In the genomic region with DNA sequence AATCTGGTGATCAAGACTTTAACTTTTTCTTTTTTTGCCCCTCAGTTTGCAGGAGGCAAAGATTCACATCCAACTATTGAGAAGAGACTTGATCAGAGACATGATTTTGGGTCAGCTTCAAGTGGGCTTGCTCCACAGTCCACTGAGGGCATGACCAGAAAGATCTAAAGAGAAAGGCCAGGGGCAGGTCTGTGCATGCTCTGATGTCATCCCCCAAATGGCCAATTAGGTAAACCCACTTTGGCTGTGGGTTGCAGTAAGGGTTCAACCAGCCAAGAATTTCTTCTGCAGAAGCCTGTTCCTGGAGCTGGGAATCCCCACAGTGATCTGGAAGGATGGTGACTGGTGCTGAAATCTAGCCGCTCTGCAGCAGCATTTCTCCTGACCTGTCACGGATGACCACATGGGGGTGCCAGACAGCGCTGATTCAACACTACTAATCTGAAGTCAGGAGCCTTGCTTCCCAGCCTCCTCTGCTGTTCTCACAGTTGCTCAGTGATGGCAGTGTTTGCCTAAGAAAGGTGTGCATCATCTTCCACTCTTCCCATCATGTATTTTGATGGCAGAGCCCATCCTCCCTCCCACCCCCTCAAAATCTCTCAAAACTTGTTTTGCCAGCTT, we compare ENCODE assay signal across 9 mouse cellular contexts. TPM values are rescaled to one million over a fixed set of nuclear protein-coding genes. Genes with fewer than 3 reads are reported as not detected.
DNase-seq lines count a peak whose midpoint lies in the region; ATAC-seq and TF ChIP-seq lines count a peak whose summit lies in the region.
"Had no signal": no experiment of that assay in that cellular context is flagged by ENCODE, and none has a peak within 500 bp of the region (broad histone marks: within the 10 kb centered on the region; RNA-seq: fewer than 3 reads in every experiment).

No protein-coding gene starts in this region.

- 11% methylated on average over 3 of the region's 3 CpGs for WGBS in forebrain, embryonic 16.5 days
- 8% methylated on average over 3 of the region's 3 CpGs for WGBS in hindbrain, embryonic 11.5 days

- H3K27ac ChIP-seq in MEL (ENCODE audit: control insufficient read depth, low read depth, low read length), result no peak overlapping the region
- H3K27ac ChIP-seq in forebrain, embryonic 16.5 days (ENCODE audit: low read length), result no peak overlapping the region
- no peak overlapping the region for H3K27ac ChIP-seq in hindbrain, embryonic 11.5 days (ENCODE audit: low read depth, low read length)
- H3K27ac ChIP-seq: limb, embryonic 15.5 days had no signal

- H3K9me3 ChIP-seq in MEL (replicated peaks; ENCODE audit: insufficient read depth, low read length), result no peaks in the 10 kb centered on the region
- H3K9me3 ChIP-seq in forebrain, embryonic 16.5 days (ENCODE audit: control insufficient read depth, low read length), result no peaks in the 10 kb centered on the region
- no peaks in the 10 kb centered on the region for H3K9me3 ChIP-seq in hindbrain, embryonic 11.5 days (ENCODE audit: control insufficient read depth, low read length)
- H3K9me3 ChIP-seq: limb, embryonic 15.5 days had no signal

- TF ChIP-seq EP300 in MEL (IDR thresholded peaks at IDR 0.05; ENCODE audit: low read depth in 1 of 2, low read length in 2 of 2), result no peak

- H3K79me2 ChIP-seq in MEL (ENCODE audit: control insufficient read depth, insufficient read depth, low read length, poor library complexity), result no peaks in the 10 kb centered on the region

- H3K27me3 ChIP-seq in MEL (ENCODE audit: control insufficient read depth in 1 of 2, insufficient read depth in 2 of 2, low read length in 2 of 2), result no peaks in the 10 kb centered on the region
- H3K27me3 ChIP-seq in forebrain, embryonic 16.5 days (replicated peaks; ENCODE audit: control insufficient read depth, insufficient read depth, low read length), result no peaks in the 10 kb centered on the region
- no peaks in the 10 kb centered on the region for H3K27me3 ChIP-seq in hindbrain, embryonic 11.5 days (ENCODE audit: control insufficient read depth, insufficient read depth, low read length)
- H3K27me3 ChIP-seq: limb, embryonic 15.5 days had no signal

- TF ChIP-seq CTCF in MEL (IDR thresholded peaks at IDR 0.05 in 2 of 3, conservative IDR thresholded peaks at IDR 0.05 in 1 of 3; ENCODE audit: control insufficient read depth in 1 of 3, insufficient read depth in 1 of 3, low read depth in 2 of 3, low read length in 3 of 3, poor library complexity in 1 of 3, severe bottlenecking in 1 of 3), result peak; percentile 55 to 83 (median 77)

- ATAC-seq in cerebellum, adult (ENCODE audit: insufficient number of reproducible peaks, low FRiP score, low TSS enrichment), result peak; percentile 95
- peak; percentile 70 for ATAC-seq in forebrain, embryonic 16.5 days
- peak; percentile 65 for ATAC-seq in hindbrain, embryonic 11.5 days (ENCODE audit: low FRiP score)

- no peak overlapping the region for H3K4me3 ChIP-seq in MEL (ENCODE audit: control insufficient read depth in 1 of 2, insufficient read depth in 1 of 2, low read depth in 2 of 2, low read length in 2 of 2)
- no peak overlapping the region for H3K4me3 ChIP-seq in forebrain, embryonic 16.5 days (replicated peaks; ENCODE audit: low read length)
- no peak overlapping the region for H3K4me3 ChIP-seq in hindbrain, embryonic 11.5 days (ENCODE audit: low read depth, low read length)
- H3K4me3 ChIP-seq: limb, embryonic 15.5 days had no signal

- H3K36me3 ChIP-seq in MEL (ENCODE audit: control insufficient read depth in 1 of 2, insufficient read depth in 2 of 2, low read length in 2 of 2), result peaks cover 0 to 2% of the 10 kb centered on the region in 2 experiments; a peak in 1 of 4 replicates
- peaks cover 24% of the 10 kb centered on the region for H3K36me3 ChIP-seq in forebrain, embryonic 16.5 days (ENCODE audit: control insufficient read depth, insufficient read depth)
- H3K36me3 ChIP-seq in hindbrain, embryonic 11.5 days (ENCODE audit: control insufficient read depth, insufficient read depth, low read length), result peaks cover 6% of the 10 kb centered on the region

- TF ChIP-seq RAD21 in MEL (IDR thresholded peaks at IDR 0.05; ENCODE audit: low read depth, low read length), result peak; percentile 62

- DNase-seq in MEL (ENCODE audit: low read depth, low spot score), result peak; percentile 70
- DNase-seq in hindbrain, embryonic 11.5 days (ENCODE audit: low spot score), result peak; percentile 71
- peak; percentile 42 to 54 for DNase-seq in layer of hippocampus, postnatal 14 days (ENCODE audit: low spot score in 2 of 2)
- peak; percentile 65 to 77 for DNase-seq in lung, postnatal 4 days
- peak; percentile 43 for DNase-seq in retina, postnatal 7 days (ENCODE audit: low read depth, low spot score)
- DNase-seq in urinary bladder, adult 2 months (ENCODE audit: low spot score), result peak; percentile 47

- no peaks in the 10 kb centered on the region for H3K4me1 ChIP-seq in MEL (ENCODE audit: control insufficient read depth in 1 of 2, insufficient read depth in 2 of 2, low read length in 2 of 2)
- H3K4me1 ChIP-seq in forebrain, embryonic 16.5 days (replicated peaks; ENCODE audit: control insufficient read depth, insufficient read depth, low read length), result no peaks in the 10 kb centered on the region
- H3K4me1 ChIP-seq in hindbrain, embryonic 11.5 days (replicated peaks; ENCODE audit: control insufficient read depth, insufficient read depth, low read length), result no peaks in the 10 kb centered on the region
- H3K4me1 ChIP-seq: limb, embryonic 15.5 days had no signal

- no peak overlapping the region for H3K4me2 ChIP-seq in forebrain, embryonic 16.5 days (ENCODE audit: low read length)
- no peak overlapping the region for H3K4me2 ChIP-seq in hindbrain, embryonic 11.5 days (replicated peaks; ENCODE audit: low read depth, low read length)
- H3K4me2 ChIP-seq: limb, embryonic 15.5 days had no signal

- no peak for TF ChIP-seq POLR2A in MEL (IDR thresholded peaks at IDR 0.05; ENCODE audit: control insufficient read depth in 1 of 2, insufficient read depth in 1 of 2, low read depth in 1 of 2, low read length in 2 of 2, poor library complexity in 1 of 2)

- no peak overlapping the region for H3K9ac ChIP-seq in MEL (ENCODE audit: control insufficient read depth, low read depth, low read length, poor library complexity, severe bottlenecking)
- H3K9ac ChIP-seq in forebrain, embryonic 16.5 days (replicated peaks; ENCODE audit: low read depth, low read length), result no peak overlapping the region
- H3K9ac ChIP-seq in hindbrain, embryonic 11.5 days (ENCODE audit: low read depth, low read length), result no peak overlapping the region
- H3K9ac ChIP-seq: limb, embryonic 15.5 days had no signal

TF ChIP-seq in MEL, 35 proteins besides CTCF, POLR2A, EP300 and RAD21:
- no peak for TF ChIP-seq TCF12 (IDR thresholded peaks at IDR 0.05; ENCODE audit: low read depth, low read length)
- peak; percentile 30; the same call in 1 of the 2 replicates for TF ChIP-seq ZC3H11A (IDR thresholded peaks at IDR 0.05; ENCODE audit: low read depth, low read length)
- peak; percentile 83 for TF ChIP-seq SMC3 (IDR thresholded peaks at IDR 0.05; ENCODE audit: low read depth, low read length)

RNA-seq across cellular contexts. Expression of a gene that starts 39.8 kb away (rescaled TPM):
- total RNA-seq in MEL (2012; rRNA removed), result 6.5 and 7.9 TPM in 2 replicates
- polyA plus RNA-seq in MEL (2012; ENCODE audit: insufficient read depth in 1 of 2, insufficient read length in 2 of 2, low read depth in 1 of 2, low replicate concordance in 2 of 2, missing spikeins in 1 of 2), result 1 to 10 TPM in 1 of 2 experiments, not detected in 1; 7.9 TPM
- 29.6 and 31.8 TPM in 2 replicates for polyA plus RNA-seq in forebrain, embryonic 16.5 days (2015; fragmentation: Nextera tagmentation; extraction: Ambion mirVana)
- polyA plus RNA-seq in hindbrain, embryonic 11.5 days (2014; fragmentation: Nextera tagmentation; extraction: Ambion mirVana), result 26.7 and 31.1 TPM in 2 replicates
- 10 to 100 TPM; 18.4 to 19.0 TPM for total RNA-seq in layer of hippocampus, postnatal 14 days (2021)
- polyA plus RNA-seq in urinary bladder, adult 2 months (2012; rRNA removed), result 8.0 and 8.3 TPM in 2 replicates
